Mouse (Mus musculus) neural tube, embryonic 13.5 days (tissue): Measurements from ENCODE around the gene AI467606. TPM values are rescaled to one million over a fixed set of nuclear protein-coding genes. Genes with fewer than 3 reads are reported as not detected.
A peak's percentile ranks its signal among the peaks of the same experiment; 100 is the strongest.

Experiments
- ATAC-seq: fragments of 200-750 bp; cut with Nextera tagmentation; 2 replicates; pipeline ENCODE4 v1.8.0; 2017; ENCODE audit warnings: low read depth, mild to moderate bottlenecking, moderate TSS enrichment, moderate library complexity
- H3K27ac ChIP-seq: fragments of 300-500 bp; sonication (generic); replicated peaks from 2 replicates; pipeline ENCODE4 v1.5.1; 2015; ENCODE audit warnings: moderate library complexity, mild to moderate bottlenecking, inconsistent platforms
- H3K27me3 ChIP-seq: fragments of 300-500 bp; sonication (generic); 2 replicates; pipeline ENCODE4 v1.6.1; 2015; ENCODE audit warnings: mild to moderate bottlenecking, inconsistent platforms
- H3K36me3 ChIP-seq: fragments of 300-500 bp; sonication (generic); 2 replicates; pipeline ENCODE4 v1.6.1; 2015; ENCODE audit warnings: mild to moderate bottlenecking, inconsistent platforms
- H3K4me1 ChIP-seq: fragments of 300-500 bp; sonication (generic); replicated peaks from 2 replicates; pipeline ENCODE4 v1.6.1; 2015; ENCODE audit warnings: inconsistent platforms
- H3K4me2 ChIP-seq: fragments of 300-500 bp; sonication (generic); 2 replicates; pipeline ENCODE4 v1.6.1; 2015; ENCODE audit warnings: inconsistent platforms, mild to moderate bottlenecking, moderate library complexity
- H3K4me3 ChIP-seq: fragments of 300-500 bp; sonication (generic); 2 replicates; pipeline ENCODE4 v1.5.1; 2015; ENCODE audit warnings: mild to moderate bottlenecking, inconsistent platforms
- H3K9ac ChIP-seq: fragments of 300-500 bp; sonication (generic); 2 replicates; pipeline ENCODE4 v1.6.1; 2015; ENCODE audit warnings: moderate library complexity, mild to moderate bottlenecking, inconsistent platforms
- H3K9me3 ChIP-seq: fragments of 300-500 bp; sonication (generic); 2 replicates; pipeline ENCODE4 v1.6.1; 2016; ENCODE audit warnings: inconsistent platforms
- WGBS: fragments of 180-500 bp; shearing (Covaris S2); methylation state at CpG from one replicate; pipeline ENCODE4 v1.1.7; 2015; 5-methylcytosine and 5-hydroxymethylcytosine counted together
- polyA plus RNA-seq: library from polyadenylated mRNA; unstranded; fragments of >200 nt; fragmentation: Nextera tagmentation; extraction: Ambion mirVana; gene quantifications from 2 replicates; pipeline ENCODE4 v1.2.1, GENCODE M21; 2015

The AI467606 gene
- 1.0 and 2.4 TPM in 2 replicates for polyA plus RNA-seq

DNA sequence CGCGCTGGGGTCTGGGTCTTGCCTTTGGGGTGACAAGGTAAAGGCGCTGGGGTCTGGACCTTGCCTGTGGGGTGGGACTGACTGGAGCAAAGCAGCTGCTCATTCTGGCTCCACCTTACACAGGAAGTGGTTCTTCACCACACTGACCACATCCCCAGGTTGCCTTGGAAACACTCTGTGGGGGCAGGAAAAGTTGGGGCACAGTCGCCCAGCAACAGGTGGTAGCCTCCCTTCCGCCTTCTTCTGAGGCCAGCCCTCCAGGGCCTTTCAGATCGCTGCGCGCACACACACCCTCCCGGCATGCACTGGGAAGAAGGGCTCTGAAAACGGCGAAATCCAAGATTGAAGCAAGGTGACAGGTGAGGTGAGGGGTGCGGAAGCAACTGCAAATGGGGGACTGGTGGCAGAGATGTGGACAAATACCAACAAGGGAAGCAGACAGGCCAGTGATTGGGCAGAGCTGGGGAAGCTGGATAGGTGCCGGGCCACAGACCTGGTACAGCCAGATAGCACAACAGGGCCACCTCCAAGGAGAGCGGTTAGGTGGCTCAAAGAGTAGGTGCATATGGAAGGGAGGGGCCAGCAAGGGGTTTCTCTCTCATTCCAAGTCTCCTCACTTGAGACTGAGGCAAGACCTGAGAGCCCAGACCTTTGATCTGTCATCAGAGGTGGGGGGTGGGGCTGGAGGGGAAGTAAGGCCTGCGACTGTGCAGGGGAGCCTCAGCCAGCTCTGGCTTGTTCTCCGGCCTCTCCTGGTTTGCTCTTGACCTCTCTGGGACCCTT, at the start of gene AI467606:
TSS of gene AI467606 (plus strand) at position 246 of the 783 bp plus-strand sequence.
- Histone ChIP-seq H3K4me1 (peaks cover 9% of the 10 kb centered on the region; the same call in 1 of the 2 replicates), H3K36me3 (no peaks in the 10 kb centered on the region), H3K4me3 (no peak within 1 kb of the TSS), H3K9me3 (no peaks in the 10 kb centered on the region), H3K4me2 (no peak within 1 kb of the TSS), H3K27me3 (no peaks in the 10 kb centered on the region), H3K27ac (no peak within 1 kb of the TSS), H3K9ac (no peak within 1 kb of the TSS)
- ATAC-seq, result no peak
- 69% methylated on average over 16 of the region's 16 CpGs for WGBS

DNA sequence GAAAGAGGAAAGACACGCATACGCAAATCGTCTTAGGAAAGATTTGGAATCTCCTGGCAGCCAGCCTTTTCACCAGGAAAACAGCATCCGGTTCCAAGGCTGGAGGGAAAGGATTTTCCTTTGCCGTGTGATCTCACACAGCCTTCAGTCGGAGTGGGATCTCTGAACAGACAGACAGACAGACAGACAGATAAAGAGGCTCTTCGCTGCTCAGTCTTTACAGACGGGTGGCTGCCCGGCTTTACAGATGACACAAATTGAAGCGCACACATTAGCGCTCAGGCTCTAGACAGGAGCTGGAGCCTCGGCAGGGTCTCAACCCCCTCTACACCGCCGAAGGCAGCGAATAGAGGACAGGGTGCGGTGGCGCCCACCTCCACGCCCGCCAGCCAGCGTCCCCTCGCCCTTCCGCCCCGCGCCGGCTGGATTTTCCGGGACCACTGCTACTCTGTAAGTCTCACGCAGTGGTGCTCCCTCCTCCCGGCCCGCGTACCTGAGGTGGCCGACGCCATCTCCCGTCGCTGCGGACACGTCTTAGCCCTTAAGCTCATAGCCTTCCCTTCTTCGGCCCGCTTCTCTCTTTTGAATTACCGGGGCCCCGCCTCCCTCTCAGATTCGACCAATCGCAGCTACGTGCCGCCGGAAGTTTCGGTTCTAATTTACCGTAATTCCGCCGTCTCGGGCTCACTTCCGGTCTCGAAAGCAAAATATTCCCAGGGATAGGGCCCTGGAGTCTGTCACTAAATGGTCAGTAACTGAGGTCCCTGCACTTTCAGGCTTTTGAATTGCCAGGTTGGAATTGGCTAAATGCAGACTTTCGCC, 49.1 kb upstream of the AI467606 start, which contains the start of gene Kif22:
TSS of gene Kif22 (minus strand) at position 621 of the 822 bp plus-strand sequence.
- peak within 1 kb of the TSS; percentile 71 for H3K4me3 ChIP-seq
- WGBS, result under 1% methylated on average over 53 of the region's 53 CpGs
- H3K4me2 ChIP-seq, result peak within 1 kb of the TSS; percentile 84
- H3K4me1 ChIP-seq, result peaks cover 21% of the 10 kb centered on the region
- ATAC-seq, result peak; percentile 87
- peak within 1 kb of the TSS; percentile 53 for H3K27ac ChIP-seq
- no peaks in the 10 kb centered on the region for H3K36me3 ChIP-seq
- H3K9ac ChIP-seq, result peak within 1 kb of the TSS; percentile 79
- no peaks in the 10 kb centered on the region for H3K9me3 ChIP-seq
- H3K27me3 ChIP-seq, result no peaks in the 10 kb centered on the region

DNA sequence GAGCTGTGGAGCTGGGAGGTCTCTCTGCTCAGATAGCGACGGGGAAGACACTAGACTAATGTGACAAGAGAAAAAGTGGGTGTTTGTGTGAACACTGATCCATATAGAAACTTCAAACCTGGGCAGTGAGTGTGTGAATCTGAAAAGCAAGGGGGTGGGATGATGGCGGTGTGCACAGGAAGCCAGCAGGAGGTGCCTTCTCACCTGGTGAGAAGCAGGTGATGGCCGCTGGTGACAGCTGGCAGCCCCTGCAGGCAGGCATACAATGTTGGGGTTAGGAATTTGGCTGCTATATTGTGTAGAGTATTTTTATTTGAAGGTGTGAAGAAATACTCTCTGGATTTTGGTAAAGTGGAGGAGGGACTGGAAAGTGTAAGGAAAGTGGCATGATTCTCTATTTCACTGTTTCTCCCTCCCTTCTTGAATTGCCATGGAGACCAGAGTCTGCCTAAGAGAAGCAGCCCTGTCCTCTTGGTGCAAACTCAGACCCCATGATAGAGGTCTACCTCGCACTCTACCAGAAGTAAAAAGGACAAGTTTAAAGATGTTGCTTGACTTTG, 36.1 kb upstream of the AI467606 start:
- H3K27ac ChIP-seq, result no peak overlapping the region
- no peaks in the 10 kb centered on the region for H3K4me1 ChIP-seq
- H3K9ac ChIP-seq, result no peak overlapping the region
- no peak overlapping the region for H3K4me3 ChIP-seq
- H3K9me3 ChIP-seq, result no peaks in the 10 kb centered on the region
- no peak overlapping the region for H3K4me2 ChIP-seq
- H3K36me3 ChIP-seq, result no peaks in the 10 kb centered on the region
- WGBS, result 75% methylated on average over 5 of the region's 5 CpGs
- no peaks in the 10 kb centered on the region for H3K27me3 ChIP-seq
- ATAC-seq, result no peak

DNA sequence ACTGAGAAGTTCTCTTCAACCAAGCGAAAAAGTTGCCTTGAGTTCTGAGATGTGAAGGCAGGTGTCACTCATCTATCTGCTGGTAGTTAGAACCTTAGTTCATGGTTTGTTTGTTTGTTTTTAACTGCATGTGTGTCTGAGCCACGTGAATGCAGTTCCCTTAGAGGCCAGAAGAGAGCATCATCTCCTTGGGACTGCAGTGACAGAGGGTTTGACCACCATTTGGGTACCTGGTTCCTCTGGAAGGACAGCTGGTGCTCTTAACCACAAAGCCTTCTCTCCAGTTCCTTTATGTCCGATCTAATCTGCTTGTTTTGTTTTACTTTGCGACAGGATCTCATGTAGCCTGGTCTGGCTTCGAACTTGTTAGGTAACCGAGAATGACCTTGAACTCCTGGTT, 25.6 kb upstream of the AI467606 start:
- no peaks in the 10 kb centered on the region for H3K9me3 ChIP-seq
- no peak overlapping the region for H3K4me2 ChIP-seq
- H3K4me1 ChIP-seq, result no peaks in the 10 kb centered on the region
- no peak overlapping the region for H3K9ac ChIP-seq
- H3K4me3 ChIP-seq, result no peak overlapping the region
- no peaks in the 10 kb centered on the region for H3K36me3 ChIP-seq
- no peaks in the 10 kb centered on the region for H3K27me3 ChIP-seq
- no peak for ATAC-seq
- H3K27ac ChIP-seq, result no peak overlapping the region
- 91% methylated on average over 6 of the region's 6 CpGs for WGBS

DNA sequence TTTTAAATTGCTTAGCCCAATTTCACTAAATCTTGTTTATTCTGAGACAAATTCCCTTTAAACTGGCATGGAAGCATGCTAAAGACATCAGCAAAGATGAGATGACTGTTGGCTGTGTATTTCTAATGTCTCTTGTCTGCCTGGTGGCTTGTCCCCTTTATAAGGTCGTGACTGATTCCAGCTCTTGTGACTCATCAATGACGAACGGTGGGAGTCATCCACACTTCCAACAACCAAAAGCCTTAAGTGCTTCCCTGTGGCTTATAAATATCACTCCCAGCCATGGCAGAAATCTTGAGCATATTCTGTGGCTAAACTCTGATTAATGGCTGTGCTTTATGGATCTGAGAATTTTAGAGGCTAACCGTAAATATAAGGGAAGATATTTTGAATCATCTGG, 24.8 kb upstream of the AI467606 start:
- Histone ChIP-seq H3K27ac (no peak overlapping the region), H3K4me2 (no peak overlapping the region), H3K36me3 (no peaks in the 10 kb centered on the region), H3K9ac (no peak overlapping the region), H3K4me3 (no peak overlapping the region), H3K4me1 (no peaks in the 10 kb centered on the region), H3K9me3 (no peaks in the 10 kb centered on the region), H3K27me3 (no peaks in the 10 kb centered on the region)
- 79% methylated on average over 4 of the region's 4 CpGs for WGBS
- no peak for ATAC-seq

DNA sequence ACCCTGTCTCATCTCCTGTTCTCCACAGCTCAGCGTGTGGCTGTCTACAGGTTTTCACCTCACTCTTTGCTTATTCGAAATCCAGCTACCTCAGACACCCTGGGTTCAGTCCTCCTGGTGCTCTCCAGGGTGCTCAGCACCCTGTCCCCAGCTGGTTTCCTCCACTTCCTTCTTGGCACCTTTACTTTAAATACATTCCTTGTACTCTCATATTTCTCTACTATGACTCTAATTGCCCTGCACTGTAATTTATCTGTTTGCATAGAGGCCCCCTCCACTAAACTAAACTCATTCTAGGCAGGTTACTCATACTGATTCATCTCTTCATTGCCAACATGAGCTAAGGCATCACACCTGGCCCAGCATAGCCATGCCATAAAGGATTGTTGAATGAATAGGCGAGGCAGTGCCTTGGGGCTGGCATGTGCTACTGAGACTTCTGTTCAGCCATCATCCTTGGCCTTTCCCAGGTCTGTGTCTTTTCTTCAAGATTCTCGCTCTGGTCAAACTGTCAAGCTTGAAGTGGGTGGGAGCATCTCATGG, 20.2 kb upstream of the AI467606 start:
- Histone ChIP-seq H3K4me1 (no peaks in the 10 kb centered on the region), H3K4me2 (no peak overlapping the region), H3K36me3 (no peaks in the 10 kb centered on the region), H3K27ac (no peak overlapping the region), H3K9ac (no peak overlapping the region), H3K27me3 (no peaks in the 10 kb centered on the region), H3K4me3 (no peak overlapping the region), H3K9me3 (no peaks in the 10 kb centered on the region)
- no peak for ATAC-seq
- 78% methylated on average over 4 of the region's 4 CpGs for WGBS

DNA sequence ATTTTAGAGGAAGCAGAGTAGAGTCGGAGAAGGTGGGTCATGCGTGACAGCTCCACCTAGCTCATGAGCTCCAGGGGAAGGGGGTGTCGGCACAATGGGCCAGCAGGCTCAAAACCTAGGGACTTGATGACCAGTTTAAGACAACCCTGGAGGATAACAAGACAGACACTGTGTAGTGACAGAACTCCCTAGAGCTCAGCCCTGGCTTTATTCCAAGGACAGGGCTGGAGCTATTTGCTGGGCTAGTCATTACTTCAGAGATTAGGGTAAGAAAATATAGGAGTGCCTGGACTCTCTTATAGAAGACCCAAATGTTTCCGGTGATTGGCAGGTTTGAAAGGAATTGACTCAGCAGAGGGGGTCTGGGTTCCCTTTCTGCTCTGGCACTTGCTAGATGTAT, 17.9 kb upstream of the AI467606 start:
- no peak for ATAC-seq
- no peak overlapping the region for H3K27ac ChIP-seq
- no peak overlapping the region for H3K4me2 ChIP-seq
- no peaks in the 10 kb centered on the region for H3K36me3 ChIP-seq
- H3K9ac ChIP-seq, result no peak overlapping the region
- H3K9me3 ChIP-seq, result no peaks in the 10 kb centered on the region
- no peaks in the 10 kb centered on the region for H3K4me1 ChIP-seq
- H3K4me3 ChIP-seq, result no peak overlapping the region
- WGBS, result 89% methylated on average over 4 of the region's 4 CpGs
- no peaks in the 10 kb centered on the region for H3K27me3 ChIP-seq

DNA sequence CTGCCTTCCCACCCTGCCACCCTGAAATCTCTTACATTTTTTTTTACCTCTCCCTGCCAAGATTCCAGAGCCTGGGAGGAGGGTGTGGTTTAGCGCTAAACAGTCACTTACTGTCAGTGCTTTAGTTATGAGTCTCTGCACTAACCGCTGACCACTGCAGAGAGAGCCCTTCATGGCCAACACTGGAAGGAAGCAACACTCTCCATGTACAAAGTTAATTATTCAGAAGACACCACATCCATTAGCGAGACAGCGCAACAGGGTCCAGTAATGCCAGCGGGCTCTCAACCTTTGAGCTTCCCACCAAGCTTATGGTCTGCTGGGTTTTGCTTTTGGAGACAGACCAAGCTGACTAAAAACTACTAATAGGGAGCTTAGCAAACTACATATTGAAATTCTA, 15.0 kb upstream of the AI467606 start:
- H3K27ac ChIP-seq, result no peak overlapping the region
- no peak for ATAC-seq
- H3K4me2 ChIP-seq, result no peak overlapping the region
- H3K9me3 ChIP-seq, result no peaks in the 10 kb centered on the region
- H3K4me3 ChIP-seq, result no peak overlapping the region
- WGBS, result 90% methylated on average over 5 of the region's 5 CpGs
- no peaks in the 10 kb centered on the region for H3K4me1 ChIP-seq
- no peak overlapping the region for H3K9ac ChIP-seq
- no peaks in the 10 kb centered on the region for H3K27me3 ChIP-seq
- H3K36me3 ChIP-seq, result no peaks in the 10 kb centered on the region

DNA sequence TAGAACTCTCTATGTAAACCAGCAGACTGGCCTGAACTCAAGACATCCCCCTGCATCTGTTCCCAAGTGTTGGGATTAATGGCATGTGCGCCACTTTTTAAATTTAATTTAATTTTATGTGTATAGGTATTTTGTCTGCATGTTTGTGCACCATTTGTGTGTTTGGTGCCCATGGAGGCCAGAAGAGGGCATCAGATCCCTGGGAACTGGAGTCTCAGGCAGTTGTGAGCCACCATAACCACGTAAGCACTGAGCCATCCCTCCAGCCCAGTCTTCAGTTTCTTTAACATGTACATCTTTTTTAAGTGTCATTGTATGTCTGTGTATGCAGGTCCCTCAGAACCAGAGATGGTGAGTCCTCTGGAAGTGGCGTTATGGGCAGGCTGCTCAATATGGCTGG, 13.5 kb upstream of the AI467606 start:
- no peaks in the 10 kb centered on the region for H3K36me3 ChIP-seq

DNA sequence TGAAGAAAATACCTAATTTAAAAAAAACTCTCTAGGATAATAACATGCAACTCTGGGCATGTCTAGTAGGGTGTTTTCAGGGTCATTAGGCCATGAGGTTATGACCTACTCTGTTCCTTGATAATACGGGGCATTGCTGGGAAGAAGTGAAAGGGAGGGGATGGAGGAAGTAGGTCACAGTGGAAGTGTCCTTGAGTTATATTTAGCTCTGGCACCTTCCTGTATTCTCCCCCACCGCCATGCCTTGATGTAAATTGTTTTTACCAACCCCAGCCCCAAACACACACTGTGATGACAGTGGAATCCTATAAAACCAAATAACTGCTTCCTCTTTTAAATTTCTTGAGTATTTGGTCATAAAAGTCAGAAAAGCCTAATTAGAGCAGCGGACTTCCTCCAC, 11.1 kb upstream of the AI467606 start:
- no peaks in the 10 kb centered on the region for H3K9me3 ChIP-seq
- no peak for ATAC-seq
- no peak overlapping the region for H3K9ac ChIP-seq
- H3K27me3 ChIP-seq, result no peaks in the 10 kb centered on the region
- no peaks in the 10 kb centered on the region for H3K4me1 ChIP-seq
- no peak overlapping the region for H3K27ac ChIP-seq
- 58% methylated on average over 3 of the region's 3 CpGs for WGBS
- no peak overlapping the region for H3K4me3 ChIP-seq
- no peak overlapping the region for H3K4me2 ChIP-seq
- H3K36me3 ChIP-seq, result no peaks in the 10 kb centered on the region

More for the DNA sequence above, 13.5 kb upstream of the AI467606 start:
- no peaks in the 10 kb centered on the region for H3K27me3 ChIP-seq
- H3K27ac ChIP-seq, result no peak overlapping the region
- H3K9ac ChIP-seq, result no peak overlapping the region
- no peaks in the 10 kb centered on the region for H3K4me1 ChIP-seq
- H3K4me2 ChIP-seq, result no peak overlapping the region
- WGBS, result 85% methylated on average over 3 of the region's 3 CpGs
- H3K9me3 ChIP-seq, result no peaks in the 10 kb centered on the region
- H3K4me3 ChIP-seq, result no peak overlapping the region
- ATAC-seq, result no peak

DNA sequence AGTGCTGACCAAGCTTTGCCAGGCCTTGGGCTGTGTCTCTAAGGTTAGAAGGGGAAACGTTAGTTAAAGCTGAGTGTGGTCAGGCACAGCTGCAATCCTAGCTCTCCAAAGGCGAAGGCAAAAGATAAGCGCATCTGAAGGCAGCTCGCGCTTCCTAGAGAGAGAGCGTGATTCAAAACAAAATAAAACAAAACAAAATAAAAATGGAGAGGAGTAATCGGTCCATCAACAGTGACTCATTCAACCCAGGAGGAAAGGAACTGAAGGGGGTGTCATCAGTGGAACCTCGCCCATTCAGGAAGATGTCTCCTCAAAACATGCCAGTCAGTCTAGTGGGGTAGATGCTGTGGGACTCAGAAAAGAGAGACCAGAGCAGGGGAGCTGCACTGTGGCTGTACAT, 8.9 kb upstream of the AI467606 start:
- H3K4me1 ChIP-seq, result no peaks in the 10 kb centered on the region
- no peak overlapping the region for H3K4me2 ChIP-seq
- no peak overlapping the region for H3K9ac ChIP-seq
- WGBS, result 86% methylated on average over 8 of the region's 8 CpGs
- H3K36me3 ChIP-seq, result no peaks in the 10 kb centered on the region
- H3K4me3 ChIP-seq, result no peak overlapping the region
- no peaks in the 10 kb centered on the region for H3K9me3 ChIP-seq
- H3K27me3 ChIP-seq, result no peaks in the 10 kb centered on the region
- ATAC-seq, result no peak
- H3K27ac ChIP-seq, result no peak overlapping the region

DNA sequence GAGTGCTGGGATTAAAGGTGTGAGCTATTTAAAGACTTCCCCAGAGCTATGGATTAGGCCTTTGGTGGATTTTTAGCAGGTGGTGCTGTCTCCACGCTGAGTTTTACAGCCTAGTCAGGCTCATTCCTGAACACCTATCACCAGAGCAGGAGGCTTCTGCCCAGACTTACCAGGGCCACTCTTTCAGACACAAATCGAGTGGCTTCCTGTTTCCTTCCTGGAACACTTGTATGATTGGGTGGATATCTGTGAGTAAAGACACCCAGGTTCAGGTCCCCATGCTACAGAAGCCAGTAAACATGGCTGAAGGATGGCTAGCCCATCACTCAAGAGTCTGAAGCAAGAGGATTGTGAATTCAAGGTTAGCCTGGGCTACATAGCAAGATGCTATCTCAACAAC, 8.2 kb upstream of the AI467606 start:
- Histone ChIP-seq H3K4me3 (no peak overlapping the region), H3K4me1 (no peaks in the 10 kb centered on the region), H3K27me3 (no peaks in the 10 kb centered on the region), H3K27ac (no peak overlapping the region), H3K9ac (no peak overlapping the region), H3K36me3 (no peaks in the 10 kb centered on the region), H3K4me2 (no peak overlapping the region), H3K9me3 (no peaks in the 10 kb centered on the region)
- ATAC-seq, result no peak
- WGBS, result 58% methylated on average over 2 of the region's 2 CpGs
